Mouse (Mus musculus) forebrain, embryonic 13.5 days (tissue): ENCODE data around the gene Nme3. TPM values are rescaled to one million over a fixed set of nuclear protein-coding genes. Genes with fewer than 3 reads are reported as not detected.

Experiments used
- ATAC-seq: fragments of 200-750 bp; cut with Nextera tagmentation; 2 replicates; pipeline ENCODE4 v1.8.0; 2017
- H3K27ac ChIP-seq: fragments of 300-500 bp; sonication (generic); 2 replicates; pipeline ENCODE4 v1.5.1; 2015; ENCODE audit warnings: inconsistent platforms, mild to moderate bottlenecking, moderate library complexity
- H3K27me3 ChIP-seq: fragments of 300-500 bp; sonication (generic); 2 replicates; pipeline ENCODE4 v1.6.1; 2015; ENCODE audit warnings: mild to moderate bottlenecking, inconsistent platforms
- H3K36me3 ChIP-seq: fragments of 300-500 bp; sonication (generic); 2 replicates; pipeline ENCODE4 v1.6.1; 2015; ENCODE audit warnings: mild to moderate bottlenecking, inconsistent platforms; ENCODE audit not compliant: poor library complexity, severe bottlenecking
- H3K4me1 ChIP-seq: fragments of 300-500 bp; sonication (generic); 2 replicates; pipeline ENCODE4 v1.6.1; 2015; ENCODE audit warnings: inconsistent platforms
- H3K4me2 ChIP-seq: fragments of 300-500 bp; sonication (generic); 2 replicates; pipeline ENCODE4 v1.6.1; 2015; ENCODE audit warnings: inconsistent platforms, mild to moderate bottlenecking, moderate library complexity
- H3K4me3 ChIP-seq: fragments of 300-500 bp; sonication (generic); 2 replicates; pipeline ENCODE4 v1.5.1; 2015; ENCODE audit warnings: mild to moderate bottlenecking, inconsistent platforms
- H3K9ac ChIP-seq: fragments of 300-500 bp; sonication (generic); 2 replicates; pipeline ENCODE4 v1.6.1; 2015; ENCODE audit warnings: mild to moderate bottlenecking, inconsistent platforms
- H3K9me3 ChIP-seq: fragments of 300-500 bp; sonication (generic); replicated peaks from 2 replicates; pipeline ENCODE4 v1.6.1; 2016; ENCODE audit warnings: inconsistent platforms
- WGBS: fragments of 180-500 bp; shearing (Covaris S2); methylation state at CpG from one replicate; pipeline ENCODE4 v1.1.7; 2015; 5-methylcytosine and 5-hydroxymethylcytosine counted together
- polyA plus RNA-seq: library from polyadenylated mRNA; unstranded; fragments of >200 nt; fragmentation: Nextera tagmentation; extraction: Ambion mirVana; gene quantifications from 2 replicates; pipeline ENCODE4 v1.2.1, GENCODE M21; 2015

Gene Nme3
- 72.1 and 80.8 TPM in 2 replicates for polyA plus RNA-seq

DNA sequence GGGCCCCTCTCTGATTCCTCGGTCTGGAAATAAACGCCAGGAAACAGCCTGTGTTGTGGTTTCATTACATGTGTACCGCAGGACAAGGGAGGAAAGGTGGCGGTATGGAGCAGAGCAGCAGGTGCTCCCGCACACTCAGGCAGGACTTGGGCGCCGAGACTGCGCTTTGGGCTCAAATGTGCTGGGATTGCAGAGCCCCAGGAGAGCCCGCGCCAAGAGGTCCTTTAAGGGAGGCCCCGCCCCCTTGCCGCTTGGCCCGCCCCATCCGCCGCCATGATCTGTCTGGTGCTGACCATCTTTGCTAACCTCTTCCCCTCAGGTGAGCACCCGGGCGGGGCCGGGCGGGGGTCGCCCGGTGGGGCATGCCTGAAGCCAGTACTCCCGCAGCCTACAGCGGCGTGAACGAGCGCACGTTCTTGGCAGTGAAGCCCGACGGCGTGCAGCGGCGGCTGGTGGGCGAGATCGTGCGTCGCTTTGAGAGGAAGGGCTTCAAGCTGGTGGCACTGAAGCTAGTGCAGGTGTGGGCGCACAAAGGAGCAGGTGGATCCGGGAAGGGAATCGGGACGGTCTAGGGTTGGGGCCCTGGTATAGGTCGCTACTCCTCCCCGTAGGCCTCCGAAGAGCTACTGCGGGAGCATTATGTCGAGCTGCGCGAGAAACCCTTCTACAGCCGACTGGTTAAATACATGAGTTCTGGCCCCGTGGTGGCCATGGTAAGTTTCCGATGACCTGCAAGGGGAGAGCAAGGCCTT is at the start of gene Nme3:
Gene Nme3, plus strand, starts transcription at position 260 of the 752 bp plus-strand sequence.
- peaks cover 46% of the 10 kb centered on the region for H3K4me1 ChIP-seq
- ATAC-seq = peak; percentile 74
- peaks cover 68% of the 10 kb centered on the region for H3K36me3 ChIP-seq
- peak within 1 kb of the TSS; percentile 99 for H3K4me2 ChIP-seq
- peak within 1 kb of the TSS; percentile 92 for H3K4me3 ChIP-seq
- no peaks in the 10 kb centered on the region for H3K9me3 ChIP-seq
- no peaks in the 10 kb centered on the region for H3K27me3 ChIP-seq
- under 1% methylated on average over 49 of the region's 50 CpGs for WGBS
- H3K9ac ChIP-seq = peak within 1 kb of the TSS; percentile 92
- H3K27ac ChIP-seq = peak within 1 kb of the TSS; percentile 84

DNA sequence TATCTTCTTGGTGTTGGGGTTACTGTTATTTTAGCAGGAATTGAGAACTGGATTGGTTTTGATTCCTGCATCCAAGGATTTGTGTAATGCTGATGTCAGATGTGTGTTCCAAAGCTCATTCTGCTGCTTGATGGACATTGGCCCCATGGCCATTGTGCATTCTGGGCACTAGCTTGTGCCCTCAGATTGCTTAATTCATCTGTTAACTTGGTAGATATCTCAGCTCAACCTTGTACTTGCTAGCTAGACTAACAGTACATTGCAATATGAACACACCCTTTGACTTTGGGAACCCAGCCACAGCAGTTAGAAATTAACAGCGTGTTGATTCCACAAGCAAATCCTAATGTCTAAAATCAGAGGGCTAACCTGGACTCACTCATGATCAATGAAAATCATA is 48.9 kb upstream of the Nme3 start:
- ATAC-seq = no peak
- Histone ChIP-seq H3K4me3 (no peak overlapping the region), H3K27me3 (peaks cover 16% of the 10 kb centered on the region), H3K9me3 (no peaks in the 10 kb centered on the region), H3K36me3 (no peaks in the 10 kb centered on the region), H3K27ac (no peak overlapping the region), H3K9ac (no peak overlapping the region), H3K4me2 (no peak overlapping the region), H3K4me1 (peaks cover 23% of the 10 kb centered on the region)
- 95% methylated on average over 1 of the region's 1 CpGs for WGBS

DNA sequence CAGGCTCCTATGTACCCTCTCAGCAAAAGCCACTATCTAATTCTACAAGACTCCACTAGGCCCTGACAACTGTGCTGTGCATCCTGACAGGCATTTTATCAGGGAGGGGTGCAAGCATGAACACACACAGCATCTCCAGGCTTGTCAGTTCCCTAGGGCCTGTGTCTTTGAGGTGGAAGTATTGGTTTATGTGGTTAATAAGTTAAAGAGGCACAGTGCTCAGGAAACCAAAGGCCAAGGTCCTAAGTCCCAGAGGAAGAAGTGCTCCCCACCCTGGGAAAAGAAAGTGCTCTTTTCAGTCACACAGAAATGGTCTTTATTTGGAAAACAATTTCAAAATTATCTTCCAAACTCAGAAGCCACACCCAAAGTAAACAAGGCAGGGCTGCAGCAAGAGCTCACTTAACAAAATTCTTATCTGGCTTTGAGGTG is 47.7 kb upstream of the Nme3 start:
- Histone ChIP-seq H3K9ac (no peak overlapping the region), H3K4me1 (peaks cover 23% of the 10 kb centered on the region), H3K36me3 (peaks cover 11% of the 10 kb centered on the region), H3K27me3 (peaks cover 16% of the 10 kb centered on the region), H3K27ac (no peak overlapping the region), H3K4me2 (peak overlapping the region; percentile 89; the same call in 1 of the 2 replicates), H3K4me3 (no peak overlapping the region), H3K9me3 (no peaks in the 10 kb centered on the region)
- ATAC-seq = no peak

DNA sequence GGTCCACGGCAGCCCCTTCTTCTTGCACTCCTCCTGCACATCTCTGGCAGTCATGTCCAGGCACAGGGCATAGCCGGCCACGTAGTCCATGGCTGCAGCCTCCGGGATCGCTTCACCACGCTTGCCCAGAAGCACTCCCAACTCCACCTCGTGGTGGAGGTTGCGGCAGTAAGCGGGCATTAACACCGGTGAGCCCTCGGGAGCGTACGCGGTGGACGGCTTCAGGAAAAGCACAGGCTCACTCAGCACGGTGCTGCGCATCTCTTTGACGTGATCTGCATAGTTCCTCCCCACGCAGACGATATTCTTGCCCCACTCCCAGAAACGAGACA is 46.6 kb upstream of the Nme3 start:
- peaks cover 21% of the 10 kb centered on the region for H3K36me3 ChIP-seq
- peak overlapping the region; percentile 70 for H3K4me3 ChIP-seq
- peak overlapping the region; percentile 85 for H3K27ac ChIP-seq
- no peaks in the 10 kb centered on the region for H3K9me3 ChIP-seq
- WGBS = 0% methylated on average over 21 of the region's 21 CpGs
- ATAC-seq = no peak; the same call in 1 of the 2 replicates
- peak overlapping the region; percentile 89 for H3K4me2 ChIP-seq
- H3K4me1 ChIP-seq = peaks cover 23% of the 10 kb centered on the region
- H3K9ac ChIP-seq = peak overlapping the region; percentile 78
- H3K27me3 ChIP-seq = peaks cover 9% of the 10 kb centered on the region

DNA sequence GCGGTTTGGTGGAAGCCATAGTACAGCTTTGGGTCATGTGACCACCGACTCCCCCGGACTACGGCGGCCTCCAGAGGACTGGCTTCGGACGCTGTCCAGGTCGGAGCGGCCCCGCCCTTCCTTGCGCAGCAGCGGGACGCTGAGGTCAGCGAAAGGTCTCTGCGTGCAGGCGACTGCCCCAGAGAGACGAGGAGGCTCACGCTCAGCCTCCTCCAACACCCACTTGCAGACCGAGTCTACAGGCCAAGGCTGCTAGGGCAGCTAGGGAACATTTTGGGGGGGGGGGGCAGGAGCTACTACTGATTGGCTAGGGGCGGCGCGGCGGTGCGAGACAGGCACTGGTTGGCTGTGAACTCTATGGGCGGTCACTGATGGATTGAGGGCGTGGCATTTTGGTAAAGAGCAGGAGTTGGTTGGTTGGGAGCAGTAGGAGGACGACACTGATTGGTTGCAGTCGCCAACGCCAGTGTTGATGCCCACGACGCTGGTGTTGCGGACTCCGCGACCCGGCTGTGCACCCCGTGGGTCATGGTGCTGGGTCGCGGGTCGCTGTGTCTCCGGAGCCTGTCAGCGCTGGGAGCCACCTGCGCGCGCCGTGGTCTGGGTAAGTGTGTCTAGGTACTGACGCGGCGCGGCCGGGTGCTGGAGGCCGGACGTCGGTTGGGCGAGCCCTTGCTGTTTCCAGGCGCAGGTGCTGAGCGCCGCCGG is 46.1 kb upstream of the Nme3 start, which contains the start of gene Fahd1:
Gene Fahd1, minus strand, starts transcription at position 300 of the 708 bp plus-strand sequence.
- under 1% methylated on average over 52 of the region's 58 CpGs for WGBS
- H3K36me3 ChIP-seq = peaks cover 21% of the 10 kb centered on the region
- no peaks in the 10 kb centered on the region for H3K9me3 ChIP-seq
- H3K9ac ChIP-seq = peak within 1 kb of the TSS; percentile 78
- peak; percentile 100 for ATAC-seq
- H3K27ac ChIP-seq = peak within 1 kb of the TSS; percentile 85
- peak within 1 kb of the TSS; percentile 89 for H3K4me2 ChIP-seq
- H3K4me1 ChIP-seq = peaks cover 23% of the 10 kb centered on the region
- peaks cover 9% of the 10 kb centered on the region for H3K27me3 ChIP-seq
- H3K4me3 ChIP-seq = peak within 1 kb of the TSS; percentile 70

DNA sequence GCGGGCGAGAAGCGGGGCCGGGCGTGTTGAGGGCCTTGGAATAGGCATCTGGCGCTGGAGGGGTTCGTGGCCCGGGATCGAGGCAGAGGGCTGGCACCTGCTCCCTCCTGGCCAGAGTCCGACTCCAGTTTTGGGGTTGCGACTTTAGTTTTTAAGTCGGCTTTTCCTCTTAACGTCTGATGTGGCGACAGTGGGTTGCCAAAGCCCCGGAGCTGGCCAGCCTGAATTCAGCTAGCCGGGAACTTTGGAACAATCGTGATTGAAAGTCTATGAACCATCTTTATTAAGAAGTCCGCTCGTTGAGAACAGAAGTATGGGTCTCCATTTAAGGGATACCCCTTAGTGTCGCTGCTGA is 45.5 kb upstream of the Nme3 start:
- H3K27me3 ChIP-seq = peaks cover 9% of the 10 kb centered on the region
- H3K4me3 ChIP-seq = peak overlapping the region; percentile 70
- H3K9ac ChIP-seq = peak overlapping the region; percentile 75
- H3K27ac ChIP-seq = no peak overlapping the region
- no peaks in the 10 kb centered on the region for H3K9me3 ChIP-seq
- ATAC-seq = no peak
- WGBS = 2% methylated on average over 20 of the region's 20 CpGs
- H3K36me3 ChIP-seq = peaks cover 26% of the 10 kb centered on the region
- H3K4me2 ChIP-seq = peak overlapping the region; percentile 89
- H3K4me1 ChIP-seq = peaks cover 23% of the 10 kb centered on the region

DNA sequence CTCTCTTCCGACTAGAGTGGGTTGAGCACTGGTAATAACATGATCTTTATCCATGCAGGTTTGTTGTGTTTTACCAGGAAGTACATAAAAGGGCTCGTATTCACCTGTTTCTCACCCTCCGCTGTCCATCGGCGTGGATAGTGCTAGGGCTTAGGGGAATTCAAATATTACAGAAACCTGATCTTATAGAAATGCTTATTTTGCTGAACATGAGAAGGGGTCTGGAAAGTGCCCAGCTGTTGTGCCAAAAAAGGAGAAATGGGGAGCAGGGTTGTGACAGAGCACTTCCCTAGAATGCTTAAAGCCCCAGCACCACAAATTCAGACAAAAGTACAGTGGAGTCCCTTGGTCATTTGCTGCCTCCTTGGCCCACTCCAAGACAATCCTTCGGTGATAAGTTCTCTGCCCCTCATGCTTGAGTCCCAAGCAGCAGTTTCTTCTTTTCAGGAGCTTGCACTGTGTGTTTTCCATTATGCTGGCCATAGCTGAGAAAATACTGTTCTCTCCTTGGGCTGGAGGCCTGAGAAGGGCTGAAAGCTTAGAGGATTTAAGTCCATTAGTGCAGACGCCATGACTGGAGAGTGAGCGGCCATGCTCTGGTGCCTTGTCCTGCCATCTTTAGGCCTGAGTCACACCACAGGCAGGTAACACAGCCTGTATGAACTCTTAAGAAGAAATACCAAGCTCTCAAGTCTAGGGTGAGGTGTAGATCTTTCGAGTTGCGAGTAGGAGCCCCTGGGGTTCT is 44.7 kb upstream of the Nme3 start:
- 80% methylated on average over 10 of the region's 10 CpGs for WGBS
- ATAC-seq = no peak
- H3K9me3 ChIP-seq = no peaks in the 10 kb centered on the region
- H3K9ac ChIP-seq = peak overlapping the region; percentile 75
- H3K27me3 ChIP-seq = peaks cover 9% of the 10 kb centered on the region
- peaks cover 34% of the 10 kb centered on the region for H3K36me3 ChIP-seq
- peak overlapping the region; percentile 89 for H3K4me2 ChIP-seq
- H3K4me1 ChIP-seq = peaks cover 23% of the 10 kb centered on the region
- no peak overlapping the region for H3K27ac ChIP-seq
- H3K4me3 ChIP-seq = peak overlapping the region; percentile 70

DNA sequence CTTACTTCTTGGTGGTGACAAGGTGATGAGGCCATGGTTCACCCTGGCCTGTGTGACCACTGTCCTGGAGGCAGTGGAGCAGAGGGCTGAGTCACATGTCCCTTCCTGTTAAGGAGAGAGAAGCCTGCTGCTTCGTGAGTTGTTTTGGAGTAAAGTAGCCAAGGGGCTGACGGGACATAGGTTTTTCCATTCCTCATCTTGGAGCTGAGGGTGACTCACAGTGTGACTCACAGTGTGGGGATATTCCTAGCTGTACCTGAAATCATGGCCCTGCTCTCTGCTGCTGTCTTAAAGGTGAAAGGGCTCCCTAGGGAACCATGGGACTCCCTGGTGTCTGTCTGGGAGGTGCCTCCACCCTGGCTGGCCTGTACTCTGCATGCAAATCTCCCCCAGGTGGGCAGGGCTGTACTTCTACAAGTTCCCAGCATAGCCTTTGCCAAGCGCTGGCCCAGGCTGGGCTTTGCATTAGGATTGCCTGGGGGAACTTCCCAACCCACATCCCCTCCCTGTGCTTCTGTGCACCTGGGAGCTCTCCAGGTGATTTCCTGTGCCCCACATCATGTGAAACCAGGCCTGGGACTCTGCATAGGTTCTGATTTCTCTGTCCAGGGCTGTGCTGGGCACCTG is 40.3 kb upstream of the Nme3 start:
- Histone ChIP-seq H3K4me1 (peaks cover 4% of the 10 kb centered on the region), H3K4me2 (no peak overlapping the region), H3K9ac (no peak overlapping the region), H3K27ac (no peak overlapping the region), H3K36me3 (peaks cover 64% of the 10 kb centered on the region), H3K4me3 (no peak overlapping the region), H3K9me3 (no peaks in the 10 kb centered on the region), H3K27me3 (peaks cover 9% of the 10 kb centered on the region)
- ATAC-seq = no peak
- WGBS = 79% methylated on average over 3 of the region's 3 CpGs

DNA sequence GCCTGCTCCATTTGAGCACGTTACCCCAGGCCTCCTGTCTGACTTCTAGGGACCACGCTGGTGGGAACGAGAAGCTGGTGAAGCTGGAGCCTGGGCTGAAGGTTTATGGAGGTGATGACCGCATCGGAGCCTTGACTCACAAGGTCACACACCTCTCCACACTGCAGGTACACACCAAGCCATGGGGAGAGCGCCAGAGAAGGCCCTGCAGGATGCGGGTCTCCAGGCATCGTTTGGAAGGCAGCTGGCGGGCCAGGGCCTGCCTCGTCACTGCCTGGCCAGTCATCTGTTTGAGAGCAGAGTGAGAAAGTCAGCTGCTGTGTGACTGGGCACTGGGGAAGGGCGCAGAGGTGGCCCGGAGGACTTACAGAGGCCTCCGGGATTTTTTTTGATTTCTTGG is 39.7 kb upstream of the Nme3 start:
- Histone ChIP-seq H3K27ac (no peak overlapping the region), H3K4me1 (no peaks in the 10 kb centered on the region), H3K9me3 (no peaks in the 10 kb centered on the region), H3K27me3 (peaks cover 2% of the 10 kb centered on the region), H3K4me2 (no peak overlapping the region), H3K9ac (no peak overlapping the region), H3K4me3 (no peak overlapping the region), H3K36me3 (peaks cover 71% of the 10 kb centered on the region)
- ATAC-seq = no peak
- WGBS = 89% methylated on average over 13 of the region's 13 CpGs

DNA sequence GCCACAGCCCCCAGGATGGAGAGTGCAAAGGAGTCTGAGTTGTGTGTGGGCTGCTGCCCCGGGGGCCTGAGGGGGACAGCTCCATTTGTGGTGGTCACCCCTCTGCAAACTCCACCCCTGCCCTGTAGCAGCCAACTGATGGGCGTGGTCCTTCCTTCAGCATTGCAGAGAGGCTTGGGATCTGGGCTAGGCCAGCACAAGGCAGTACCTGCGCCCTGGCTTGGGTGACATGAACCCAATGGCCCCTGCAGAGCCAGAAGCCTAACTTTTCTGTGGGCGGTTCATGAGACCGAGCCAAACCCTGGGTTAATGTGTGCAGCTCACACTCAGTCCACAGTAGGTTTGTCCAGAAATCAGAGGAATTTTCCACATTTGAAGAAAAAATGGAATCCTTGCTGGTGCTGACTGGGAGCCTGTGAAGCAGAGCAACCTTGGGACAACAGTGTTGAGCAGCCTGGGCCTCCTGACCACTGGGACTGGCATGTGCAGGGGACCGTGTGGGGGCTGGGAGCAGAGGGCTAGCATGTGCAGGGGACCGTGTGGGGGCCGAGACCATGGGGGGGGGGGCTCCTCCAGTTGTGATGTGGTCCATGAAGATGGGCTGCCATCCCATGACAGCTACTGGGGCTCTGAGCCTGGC is 38.3 kb upstream of the Nme3 start:
- H3K36me3 ChIP-seq = peaks cover 78% of the 10 kb centered on the region
- H3K27ac ChIP-seq = no peak overlapping the region
- no peak overlapping the region for H3K9ac ChIP-seq
- H3K4me1 ChIP-seq = no peaks in the 10 kb centered on the region
- no peaks in the 10 kb centered on the region for H3K27me3 ChIP-seq
- 88% methylated on average over 8 of the region's 8 CpGs for WGBS
- H3K4me3 ChIP-seq = no peak overlapping the region
- ATAC-seq = no peak
- no peaks in the 10 kb centered on the region for H3K9me3 ChIP-seq
- no peak overlapping the region for H3K4me2 ChIP-seq

DNA sequence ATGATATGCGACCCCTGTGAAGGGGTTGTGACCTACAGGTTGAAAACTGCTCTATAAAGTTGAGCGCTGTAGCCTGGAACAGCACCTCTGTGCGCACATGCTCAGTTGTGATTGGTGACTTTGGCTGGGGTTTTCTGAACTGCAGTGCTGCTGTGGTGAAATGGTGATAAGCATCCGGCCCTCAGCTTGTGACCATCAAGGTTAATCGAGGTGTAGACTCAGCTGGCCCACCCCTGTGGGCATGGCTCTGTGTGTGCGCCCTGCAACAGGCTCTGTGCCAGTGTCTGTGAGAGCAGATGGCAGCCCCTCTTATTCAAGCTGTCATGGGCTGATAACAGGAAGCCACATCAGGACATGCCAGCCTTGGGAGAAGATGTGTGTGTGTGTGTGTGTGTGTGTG is 37.3 kb upstream of the Nme3 start:
- no peaks in the 10 kb centered on the region for H3K4me1 ChIP-seq
- H3K27me3 ChIP-seq = no peaks in the 10 kb centered on the region
- no peak overlapping the region for H3K27ac ChIP-seq
- H3K4me2 ChIP-seq = no peak overlapping the region
- peaks cover 75% of the 10 kb centered on the region for H3K36me3 ChIP-seq
- H3K9ac ChIP-seq = no peak overlapping the region
- 87% methylated on average over 6 of the region's 6 CpGs for WGBS
- H3K9me3 ChIP-seq = no peaks in the 10 kb centered on the region
- no peak overlapping the region for H3K4me3 ChIP-seq
- 0 out of 2 replicates have a peak, but pooled peaks have one; percentile 36 for ATAC-seq
